Mouse (Mus musculus) lung, embryonic 14.5 days (tissue): ENCODE measurements at regions not wholly inside any gene's neighbourhood (a gene's known extent, or its start where the extent isn't known, plus 50 kb on each side); places are given as distances from the start of the nearest gene placed in this dataset.

Experiments used
- ATAC-seq: fragments of 200-750 bp; cut with Nextera tagmentation; 2 replicates; pipeline ENCODE4 v1.8.0; 2017; ENCODE audit warnings: mild to moderate bottlenecking, moderate TSS enrichment, moderate library complexity; ENCODE audit not compliant: insufficient read depth
- DNase-seq: peaks from one replicate; pipeline ENCODE4 v3.0.0-alpha.2; 2015
- H3K27ac ChIP-seq: fragments of 300-500 bp; sonication (generic); 2 replicates; pipeline ENCODE4 v1.5.1; 2014; ENCODE audit warnings: low read depth, mild to moderate bottlenecking, moderate library complexity
- H3K27me3 ChIP-seq: fragments of 300-500 bp; sonication (generic); 2 replicates; pipeline ENCODE4 v1.6.1; 2014; ENCODE audit warnings: low read length, control low read depth; ENCODE audit not compliant: insufficient read depth
- H3K36me3 ChIP-seq: fragments of 300-500 bp; sonication (generic); 2 replicates; pipeline ENCODE4 v1.6.1; 2014; ENCODE audit warnings: control low read depth; ENCODE audit not compliant: insufficient read depth
- H3K4me1 ChIP-seq: fragments of 300-500 bp; sonication (generic); 2 replicates; pipeline ENCODE4 v1.6.1; 2014; ENCODE audit warnings: antibody characterized with exemption, control low read depth; ENCODE audit not compliant: insufficient read depth
- H3K4me2 ChIP-seq: fragments of 300-500 bp; sonication (generic); 2 replicates; pipeline ENCODE4 v1.6.1; 2014; ENCODE audit warnings: mild to moderate bottlenecking
- H3K4me3 ChIP-seq: fragments of 300-500 bp; sonication (generic); 2 replicates; pipeline ENCODE4 v1.5.1; 2014; ENCODE audit warnings: low read depth, low read length
- H3K9ac ChIP-seq: fragments of 300-500 bp; sonication (generic); 2 replicates; pipeline ENCODE4 v1.6.1; 2014
- H3K9me3 ChIP-seq: fragments of 300-500 bp; sonication (generic); 2 replicates; pipeline ENCODE4 v1.6.1; 2016; ENCODE audit warnings: low read depth, low read length, control low read depth
- CTCF ChIP-seq: IDR thresholded peaks from 2 replicates; pipeline ENCODE4 v1.5.1; 2016; ENCODE audit warnings: antibody characterized with exemption, low read depth
- WGBS: fragments of 180-500 bp; shearing (Covaris S2); extraction: QIAGEN DNeasy Blood & Tissue Kit; methylation state at CpG from one replicate; pipeline ENCODE4 v1.1.7; 2014; 5-methylcytosine and 5-hydroxymethylcytosine counted together

- H3K9me3 ChIP-seq = no peaks in the 10 kb centered on the region
- H3K27me3 ChIP-seq = no peaks in the 10 kb centered on the region
- H3K4me2 ChIP-seq = no peak overlapping the region
- H3K27ac ChIP-seq = no peak overlapping the region
- no peaks in the 10 kb centered on the region for H3K36me3 ChIP-seq
- no peak for ATAC-seq
- no peaks in the 10 kb centered on the region for H3K4me1 ChIP-seq
- H3K4me3 ChIP-seq = no peak overlapping the region
- no peak overlapping the region for H3K9ac ChIP-seq
- no peak for DNase-seq
- WGBS = 50% methylated on average over 3 of the region's 3 CpGs
- TF ChIP-seq CTCF = no peak
These were observed 142.4 kb downstream of the H2al1n start for GRCm38 (mm10) chrX:14353366-14353765.

GRCm38 (mm10) chrX:14356466-14357030, 145.6 kb downstream of the H2al1n start:
- Histone ChIP-seq H3K9me3 (no peaks in the 10 kb centered on the region), H3K27ac (no peak overlapping the region), H3K9ac (no peak overlapping the region), H3K27me3 (no peaks in the 10 kb centered on the region), H3K4me3 (no peak overlapping the region), H3K4me2 (no peak overlapping the region), H3K36me3 (no peaks in the 10 kb centered on the region), H3K4me1 (no peaks in the 10 kb centered on the region)
- ATAC-seq (no peak), DNase-seq (no peak)
- no peak for TF ChIP-seq CTCF
- 78% methylated on average over 4 of the region's 4 CpGs for WGBS
